Mouse (Mus musculus): ENCODE measurements around the gene Agtr1a. TPM values are rescaled to one million over a fixed set of nuclear protein-coding genes. Genes with fewer than 3 reads are reported as not detected.

Gene Agtr1a
- total RNA-seq, 2 experiments from 2014 or later, result 0.91 to 1.1 TPM

DNA sequence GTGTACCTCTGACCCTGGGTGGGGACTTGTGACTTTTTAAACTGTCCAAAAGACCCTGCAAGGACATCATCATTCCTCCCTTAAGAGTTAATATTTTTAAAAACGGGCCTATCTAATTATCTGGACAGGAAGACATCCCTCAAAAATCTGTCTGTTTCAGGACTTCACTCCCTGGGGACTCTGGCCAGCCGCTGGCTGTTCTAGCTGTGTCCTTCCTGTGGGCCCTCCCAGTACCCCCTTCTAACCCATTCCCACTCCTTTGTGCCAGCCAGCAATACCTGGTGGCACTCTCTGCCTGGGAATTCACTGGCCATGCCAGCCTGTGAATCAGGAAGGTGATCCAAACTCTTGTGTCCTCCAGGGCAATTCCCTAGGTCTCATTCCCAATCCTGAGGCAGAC lies 29.1 kb downstream of the Agtr1a start:
- intact Hi-C loops (cut with DNase I), result no loop called here
- Histone ChIP-seq H3K27ac (no peak overlapping the region), H3K4me3 (no peak overlapping the region)
- DNase-seq (ENCODE audit: extremely low spot score in 1 of 2, low spot score in 2 of 2), result no peak
- no peak for TF ChIP-seq CTCF (IDR thresholded peaks at IDR 0.05)

DNA sequence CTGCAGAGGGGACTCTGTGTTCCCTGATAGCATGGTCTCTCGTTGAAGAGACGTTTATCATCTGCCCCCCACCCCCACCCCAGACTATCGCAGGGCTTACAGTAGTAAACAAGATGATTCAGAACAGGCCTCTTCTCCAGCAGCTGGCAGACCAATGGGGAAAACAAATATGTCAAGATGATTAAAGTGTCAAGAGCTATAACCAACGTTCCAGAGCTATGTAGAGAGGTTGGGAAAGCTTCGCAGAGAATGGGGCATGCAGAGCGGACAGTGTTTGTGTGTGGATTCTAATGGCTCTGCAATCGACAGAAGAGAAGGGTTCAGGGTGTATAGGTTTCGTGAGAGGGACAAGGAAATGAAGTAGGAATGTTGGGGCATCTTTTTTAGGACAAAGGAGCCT lies 31.9 kb downstream of the Agtr1a start:
- Histone ChIP-seq H3K27ac (no peak overlapping the region), H3K4me3 (no peak overlapping the region)
- TF ChIP-seq CTCF (IDR thresholded peaks at IDR 0.05), result no peak
- no peak for DNase-seq (ENCODE audit: extremely low spot score in 1 of 2, low spot score in 2 of 2)
- intact Hi-C loops (cut with DNase I), result no loop called here

DNA sequence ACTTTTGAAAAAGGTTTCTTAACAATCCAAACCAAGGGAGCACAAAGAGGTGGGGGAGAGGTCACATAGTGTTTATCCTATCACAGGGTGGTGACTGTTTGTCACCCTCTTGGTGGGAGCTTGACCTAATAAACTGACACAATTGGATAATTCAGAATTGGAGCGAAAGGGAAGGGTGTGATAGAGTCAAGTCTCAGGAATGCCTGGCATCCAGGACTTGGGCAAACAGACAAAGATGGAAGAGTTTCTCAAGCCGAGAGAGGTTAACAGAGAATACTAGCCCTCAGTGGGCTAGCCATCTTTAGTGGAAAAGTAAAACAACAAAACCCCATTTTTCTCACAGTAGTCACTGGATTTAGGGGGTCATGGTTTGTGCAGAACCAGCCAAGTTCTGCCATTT lies 32.5 kb downstream of the Agtr1a start:
- DNase-seq (ENCODE audit: extremely low spot score in 1 of 2, low spot score in 2 of 2), result no peak
- no peak overlapping the region for H3K4me3 ChIP-seq

DNA sequence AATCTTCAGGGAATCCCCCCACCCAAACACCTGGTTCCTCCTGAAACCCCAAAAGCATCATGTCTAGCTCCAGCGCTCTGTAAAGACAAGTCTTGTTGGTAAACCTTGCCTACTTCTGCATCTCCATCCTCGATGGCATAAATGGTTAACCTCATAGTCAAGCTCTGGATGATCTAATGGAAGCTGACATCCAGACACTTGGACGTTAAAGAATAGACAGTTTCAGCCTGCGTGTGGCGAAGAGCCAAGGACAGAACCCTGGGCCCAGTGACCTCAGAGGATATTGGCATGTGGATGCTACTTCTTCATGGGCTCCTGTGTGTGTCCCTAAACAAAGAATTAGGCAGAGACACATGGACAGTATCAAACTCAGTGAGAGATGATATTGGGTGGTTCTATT lies 42.6 kb downstream of the Agtr1a start:
- TF ChIP-seq CTCF (IDR thresholded peaks at IDR 0.05), result no peak
- no peak overlapping the region for H3K4me3 ChIP-seq
- no peak overlapping the region for H3K27ac ChIP-seq
- no peak for DNase-seq (ENCODE audit: extremely low spot score in 1 of 2, low spot score in 2 of 2)
- intact Hi-C loops (cut with DNase I), result no loop called here

More for the DNA sequence above, 32.5 kb downstream of the Agtr1a start:
- no peak overlapping the region for H3K27ac ChIP-seq
- intact Hi-C loops (cut with DNase I), result no loop called here
- TF ChIP-seq CTCF (IDR thresholded peaks at IDR 0.05), result no peak

DNA sequence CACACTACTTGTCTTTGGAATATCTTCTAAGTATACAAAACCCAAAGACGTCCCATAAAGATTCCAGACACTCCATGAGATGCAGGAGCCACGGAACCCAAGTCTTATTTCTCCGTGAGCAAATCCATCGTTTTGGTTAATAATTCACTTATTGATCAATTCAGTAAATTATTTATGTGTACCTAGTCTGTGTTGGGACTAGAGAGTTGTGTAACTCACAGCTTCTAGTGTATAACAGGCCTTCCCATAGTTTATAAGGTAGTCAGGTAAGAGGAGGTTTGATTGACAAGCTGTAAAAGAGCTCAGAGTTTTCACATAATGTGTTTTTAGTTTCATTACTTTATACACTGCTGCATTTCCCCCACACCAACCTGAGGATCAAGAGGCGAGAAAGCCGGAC lies 48.9 kb downstream of the Agtr1a start:
- intact Hi-C loops (cut with DNase I), result no loop called here
- no peak for DNase-seq (ENCODE audit: extremely low spot score in 1 of 2, low spot score in 2 of 2)
- no peak for TF ChIP-seq CTCF (IDR thresholded peaks at IDR 0.05)
- Histone ChIP-seq H3K27ac (no peak overlapping the region), H3K4me3 (no peak overlapping the region)

DNA sequence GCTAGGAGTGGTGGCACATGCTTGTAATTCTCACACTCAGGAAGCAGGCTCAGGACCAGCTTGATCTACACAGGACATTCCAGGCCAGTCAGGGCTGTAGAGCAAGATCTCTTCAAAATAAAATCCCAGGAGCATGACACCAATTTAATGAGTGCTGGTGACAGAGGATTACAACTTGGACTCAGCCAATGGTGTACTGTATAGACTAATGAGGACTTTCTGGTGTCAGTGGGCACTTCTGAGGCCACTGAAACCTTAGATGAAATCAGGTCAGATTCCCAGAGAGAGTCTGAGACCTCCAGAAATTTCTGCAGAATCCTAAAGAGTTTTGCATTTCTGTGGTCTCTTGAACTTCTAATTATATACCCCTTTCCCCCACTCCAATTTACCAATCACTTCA lies 57.9 kb downstream of the Agtr1a start:
- Histone ChIP-seq H3K27ac (no peak overlapping the region), H3K4me3 (no peak overlapping the region)
- TF ChIP-seq CTCF (IDR thresholded peaks at IDR 0.05), result no peak
- no peak for DNase-seq (ENCODE audit: extremely low spot score in 1 of 2, low spot score in 2 of 2)
- intact Hi-C loops (cut with DNase I), result no loop called here

DNA sequence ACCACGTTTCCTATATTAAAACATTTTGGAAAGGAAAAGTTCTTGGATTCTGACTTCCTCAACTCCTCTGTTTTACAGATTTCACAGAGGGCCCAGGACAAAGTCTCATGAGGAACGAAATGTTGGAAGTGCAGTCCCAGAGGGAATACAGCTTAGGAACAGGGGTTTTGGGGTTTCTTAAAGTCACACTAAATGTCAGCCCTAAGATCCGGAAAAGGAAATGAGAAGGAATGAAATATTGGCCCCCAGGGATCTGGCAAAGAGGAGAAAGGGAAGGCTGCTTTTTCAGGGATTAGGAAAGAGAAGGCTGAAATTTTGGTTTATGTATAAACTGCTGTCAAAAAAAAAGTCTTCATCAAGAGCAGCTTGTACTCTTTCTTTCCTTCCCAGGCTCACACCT lies 60.2 kb downstream of the Agtr1a start:
- no peak for TF ChIP-seq CTCF (IDR thresholded peaks at IDR 0.05)
- Histone ChIP-seq H3K4me3 (no peak overlapping the region), H3K27ac (no peak overlapping the region)
- DNase-seq (ENCODE audit: extremely low spot score in 1 of 2, low spot score in 2 of 2), result no peak
- intact Hi-C loops (cut with DNase I), result no loop called here

DNA sequence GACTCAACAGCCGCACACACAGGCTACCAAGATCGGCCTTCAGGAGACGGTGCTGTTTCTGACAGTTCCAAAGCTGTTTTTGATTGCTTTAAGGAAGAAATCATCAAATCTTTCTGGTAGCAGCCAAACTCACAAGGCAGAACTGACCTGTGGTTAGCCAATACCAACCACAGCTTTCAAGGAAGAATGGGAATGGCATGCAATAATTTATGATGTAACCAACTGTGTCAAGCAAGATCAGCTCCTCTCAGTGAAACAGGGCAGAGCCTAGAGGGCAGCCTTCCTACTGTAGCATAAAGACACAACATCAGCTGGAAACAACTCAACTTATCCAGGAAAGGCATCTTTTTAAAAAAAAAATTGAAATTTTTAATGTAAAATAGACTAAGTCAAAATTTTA lies 62.6 kb downstream of the Agtr1a start:
- TF ChIP-seq CTCF (IDR thresholded peaks at IDR 0.05), result no peak
- DNase-seq (ENCODE audit: extremely low spot score in 1 of 2, low spot score in 2 of 2), result no peak
- Histone ChIP-seq H3K4me3 (no peak overlapping the region), H3K27ac (no peak overlapping the region)
- intact Hi-C loops (cut with DNase I), result no loop called here

DNA sequence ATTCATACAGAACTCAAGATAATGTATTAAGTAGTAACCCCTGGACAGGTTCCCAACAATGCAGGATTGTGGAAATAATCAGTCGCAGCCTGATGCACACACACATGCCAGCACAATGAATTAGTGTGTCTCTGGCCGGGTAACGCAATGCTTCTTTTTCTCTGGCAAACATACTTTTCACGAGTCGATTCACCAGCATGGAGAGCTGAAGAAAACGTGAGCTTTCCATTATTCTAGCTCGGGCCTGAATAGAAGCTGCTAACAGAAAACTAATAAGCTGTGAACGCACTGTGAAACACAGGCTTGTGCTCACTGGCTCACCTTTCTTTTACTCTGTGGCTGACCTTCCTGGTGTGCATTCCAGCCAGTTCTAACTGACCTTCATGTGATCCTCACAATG lies 64.4 kb downstream of the Agtr1a start:
- no peak for DNase-seq (ENCODE audit: extremely low spot score in 1 of 2, low spot score in 2 of 2)
- Histone ChIP-seq H3K4me3 (no peak overlapping the region), H3K27ac (no peak overlapping the region)
- TF ChIP-seq CTCF (IDR thresholded peaks at IDR 0.05), result no peak
- intact Hi-C loops (cut with DNase I), result no loop called here

DNA sequence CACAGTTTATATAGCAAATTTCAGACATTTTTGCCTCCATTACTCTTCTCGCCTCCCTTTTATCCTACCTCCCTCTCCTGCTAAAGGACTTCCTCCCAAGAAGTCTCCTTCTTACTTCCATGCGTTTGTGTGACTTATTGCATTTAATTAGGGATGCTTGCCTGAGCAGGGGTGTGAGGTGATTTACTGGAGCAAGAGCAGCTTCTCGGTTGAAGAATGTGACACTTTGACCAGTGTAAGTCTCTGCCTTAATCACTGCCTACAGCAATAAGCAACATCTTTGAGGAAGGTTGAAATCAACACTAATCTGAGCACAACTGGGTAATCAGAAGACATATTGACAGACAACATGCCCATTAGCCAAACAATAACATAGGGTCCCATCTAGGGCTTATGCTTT lies 67.6 kb downstream of the Agtr1a start:
- intact Hi-C loops (cut with DNase I), result no loop called here
- no peak overlapping the region for H3K4me3 ChIP-seq
- no peak overlapping the region for H3K27ac ChIP-seq
- TF ChIP-seq CTCF (IDR thresholded peaks at IDR 0.05), result no peak
- no peak for DNase-seq (ENCODE audit: extremely low spot score in 1 of 2, low spot score in 2 of 2)

DNA sequence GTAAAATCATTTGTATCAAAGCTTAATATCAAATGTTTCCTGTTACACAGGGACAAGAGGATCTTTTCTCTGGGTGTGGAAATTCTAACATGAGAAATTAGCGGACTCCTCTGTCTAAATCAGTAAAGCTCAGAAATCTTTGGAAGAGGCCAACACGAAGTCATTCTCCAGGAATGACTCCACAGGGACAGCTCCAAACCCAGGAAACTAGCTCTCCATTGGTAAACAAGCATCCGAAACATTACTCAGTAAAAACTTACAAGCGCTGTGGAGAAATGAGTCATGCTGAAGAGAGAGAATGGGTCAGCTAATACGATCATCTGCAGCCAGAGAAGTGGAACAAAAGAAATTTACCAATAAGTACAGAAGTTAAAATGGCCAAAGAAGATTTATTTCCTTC lies 82.4 kb downstream of the Agtr1a start:
- intact Hi-C loops (cut with DNase I), result no loop called here

DNA sequence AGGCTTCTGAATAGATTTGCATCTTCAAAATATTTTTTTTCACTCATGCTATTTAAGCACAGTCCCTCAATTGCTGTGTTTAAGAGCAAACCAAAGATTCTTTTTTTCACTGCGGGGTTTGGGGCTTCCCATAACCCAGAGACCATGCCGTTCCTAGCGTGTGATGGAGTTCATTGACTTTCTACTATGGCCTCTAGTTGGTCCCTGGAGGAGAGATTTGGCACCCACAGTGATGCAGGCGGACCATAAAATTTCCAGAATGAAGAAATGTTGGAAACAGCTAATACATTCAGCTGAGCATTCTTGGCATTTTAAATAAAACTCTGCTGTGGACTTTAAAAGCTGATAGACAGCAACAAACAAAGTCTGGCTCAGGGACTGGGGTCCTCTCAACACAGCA lies 90.8 kb downstream of the Agtr1a start:
- no peak overlapping the region for H3K4me3 ChIP-seq
- TF ChIP-seq CTCF (IDR thresholded peaks at IDR 0.05), result no peak
- DNase-seq (ENCODE audit: extremely low spot score in 1 of 2, low spot score in 2 of 2), result no peak
- H3K27ac ChIP-seq, result no peak overlapping the region
- intact Hi-C loops (cut with DNase I), result no loop called here

More for the DNA sequence above, 82.4 kb downstream of the Agtr1a start:
- no peak overlapping the region for H3K27ac ChIP-seq
- H3K4me3 ChIP-seq, result no peak overlapping the region
- no peak for TF ChIP-seq CTCF (IDR thresholded peaks at IDR 0.05)
- DNase-seq (ENCODE audit: extremely low spot score in 1 of 2, low spot score in 2 of 2), result no peak

DNA sequence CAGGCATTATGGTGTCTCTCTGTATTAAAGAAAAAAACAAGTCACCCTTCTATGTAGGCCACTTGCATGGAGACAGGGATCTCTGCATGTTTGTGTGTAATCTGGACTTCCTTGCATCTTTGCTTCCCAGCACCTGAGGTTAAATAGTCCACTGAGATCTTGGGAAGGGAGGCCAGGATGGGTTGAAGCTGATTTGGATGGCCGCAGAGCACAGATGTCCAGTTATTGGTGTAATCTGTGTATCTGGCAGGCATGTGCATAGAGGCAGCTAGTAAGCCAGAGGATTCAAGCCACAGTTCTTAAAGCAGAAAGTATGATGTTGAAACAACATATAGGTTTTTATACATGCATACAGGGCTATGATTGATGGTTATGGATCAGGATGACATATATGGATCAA lies 91.2 kb downstream of the Agtr1a start:
- Histone ChIP-seq H3K27ac (no peak overlapping the region), H3K4me3 (no peak overlapping the region)
- no peak for TF ChIP-seq CTCF (IDR thresholded peaks at IDR 0.05)
- DNase-seq (ENCODE audit: extremely low spot score in 1 of 2, low spot score in 2 of 2), result no peak
- intact Hi-C loops (cut with DNase I), result no loop called here

Other genes with a start within 250 kb of the Agtr1a start
- under 1 TPM; 0.75 to 0.91 TPM for gene Mboat1, start 200.0 kb upstream of the Agtr1a start, total RNA-seq (2021)
- gene Uqcrfs1, start 208.9 kb downstream of the Agtr1a start, total RNA-seq (2021), result 100 to 1,000 TPM; 138 to 149 TPM

Data from left cerebral cortex, adult 2 months (tissue).